Mouse (Mus musculus): ENCODE measurements around the gene Ubtf.

DNA sequence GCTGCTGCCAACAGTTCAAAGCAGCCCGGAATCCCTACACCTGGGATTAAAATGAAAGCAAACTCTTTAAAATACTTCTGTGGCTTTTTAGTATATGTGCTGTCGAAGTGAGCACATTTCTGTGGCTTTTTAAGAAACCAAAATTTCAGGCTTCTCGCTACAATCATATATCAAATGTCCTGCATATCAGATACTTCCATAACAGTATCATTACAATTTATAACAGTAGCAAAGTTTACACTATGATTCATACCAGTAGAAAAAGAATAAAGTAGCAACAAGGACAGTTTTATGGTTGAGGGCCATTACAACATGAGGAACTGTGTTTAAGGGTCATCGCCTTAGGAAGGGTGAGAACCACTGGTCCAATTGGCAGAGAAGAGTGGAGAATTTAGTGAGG lies 21.6 kb upstream of the Ubtf start:
- TF ChIP-seq POLR2A (IDR thresholded peaks at IDR 0.05; ENCODE audit: borderline replicate concordance, extremely low read depth, low read depth, low read length) (no peak), CTCF (IDR thresholded peaks at IDR 0.05; ENCODE audit: insufficient read depth, low read length) (no peak)

Measured in lung, adult 2 months (tissue).